Mouse (Mus musculus): ENCODE measurements around the gene Rcl1.

Gene Rcl1

GRCm38 (mm10) chr19:29149583-29149982 is 48.4 kb downstream of the Rcl1 start:
- DNase-seq (ENCODE audit: low read depth in 1 of 2, low spot score in 2 of 2), result no peak

GRCm38 (mm10) chr19:29150038-29150437 is 48.9 kb downstream of the Rcl1 start:
- no peak for DNase-seq (ENCODE audit: low read depth in 1 of 2, low spot score in 2 of 2)

DNA sequence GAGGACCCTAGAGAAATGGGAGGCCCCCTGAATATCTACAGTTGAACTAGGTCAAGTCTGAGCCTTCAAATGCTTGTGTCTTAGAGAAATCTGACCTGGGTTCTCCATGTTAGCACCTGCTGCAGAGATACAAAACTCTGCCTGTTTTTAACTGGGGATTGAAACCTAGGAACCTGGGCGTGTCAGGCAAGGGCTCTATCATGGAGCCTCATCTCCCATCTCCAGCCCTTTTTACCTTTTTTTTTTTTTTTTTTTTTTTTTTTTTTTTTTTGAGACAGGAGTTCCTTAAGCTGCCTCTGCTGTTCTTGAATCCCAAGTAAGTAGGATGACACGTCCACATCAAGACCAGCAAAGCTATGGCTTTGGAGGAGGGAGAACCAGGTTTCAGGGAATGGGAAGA is 50.3 kb downstream of the Rcl1 start:
- no peak for DNase-seq (ENCODE audit: low read depth in 1 of 2, low spot score in 2 of 2)

DNA sequence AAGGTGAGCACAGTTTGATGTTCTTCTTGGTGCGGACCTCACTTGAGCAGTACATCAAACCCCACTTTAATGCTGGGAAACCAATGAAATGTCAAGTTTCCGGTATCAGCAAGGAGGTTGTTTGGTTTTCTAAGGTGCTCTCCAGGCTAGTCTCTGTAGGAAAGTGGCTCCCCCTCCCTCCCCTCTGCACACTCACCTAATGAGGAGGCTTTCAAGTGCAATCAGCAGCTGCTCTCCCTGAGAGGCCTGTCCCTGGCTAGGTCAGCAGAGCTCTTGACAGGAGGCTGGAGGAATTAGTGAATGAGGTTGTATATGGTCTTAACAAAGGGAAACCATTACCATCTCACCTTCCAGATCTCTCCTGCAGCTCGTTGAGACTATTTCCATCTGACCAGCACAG is 54.4 kb downstream of the Rcl1 start:
- DNase-seq (ENCODE audit: low read depth in 1 of 2, low spot score in 2 of 2), result no peak

GRCm38 (mm10) chr19:29156417-29156816 is 55.2 kb downstream of the Rcl1 start:
- no peak for DNase-seq (ENCODE audit: low read depth in 1 of 2, low spot score in 2 of 2)

DNA sequence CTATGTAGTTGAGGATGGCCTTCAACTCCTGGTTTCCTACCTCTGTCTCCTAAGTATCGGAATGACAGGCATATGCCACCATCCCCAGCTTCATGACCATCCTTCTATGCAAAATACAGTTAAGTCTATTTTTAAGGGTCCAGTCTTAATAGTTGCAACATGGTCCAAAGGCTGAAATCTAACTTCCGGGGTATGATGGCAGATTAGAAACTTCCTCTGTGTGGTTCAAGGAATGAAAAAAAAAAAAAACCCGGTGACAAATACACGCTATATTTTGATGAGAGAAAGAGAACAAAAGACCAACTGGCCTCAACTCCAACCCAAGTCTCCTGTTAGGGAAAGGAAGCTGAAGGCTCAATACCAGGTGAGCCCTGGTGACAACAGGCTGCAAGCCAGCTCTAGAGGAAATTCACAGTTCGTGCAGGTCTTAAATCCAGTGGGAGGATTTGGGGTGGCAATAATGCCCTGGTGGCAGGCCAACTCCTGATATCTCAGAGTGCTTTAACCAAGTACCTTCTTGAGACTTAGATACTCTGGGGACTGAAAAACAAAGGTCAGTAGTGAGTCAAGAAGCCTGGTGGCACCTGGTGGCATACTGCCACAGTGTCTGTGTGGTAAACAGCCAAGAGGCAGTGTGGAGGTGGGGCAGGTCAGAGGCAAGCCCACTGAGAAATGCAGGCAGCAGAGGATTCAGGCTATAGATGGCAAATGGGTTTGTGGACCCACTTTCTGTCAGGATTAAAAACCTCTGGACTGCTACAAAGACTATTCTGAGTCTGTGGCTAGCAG is 56.7 kb downstream of the Rcl1 start:
- no peak for DNase-seq (ENCODE audit: low read depth in 1 of 2, low spot score in 2 of 2)

DNA sequence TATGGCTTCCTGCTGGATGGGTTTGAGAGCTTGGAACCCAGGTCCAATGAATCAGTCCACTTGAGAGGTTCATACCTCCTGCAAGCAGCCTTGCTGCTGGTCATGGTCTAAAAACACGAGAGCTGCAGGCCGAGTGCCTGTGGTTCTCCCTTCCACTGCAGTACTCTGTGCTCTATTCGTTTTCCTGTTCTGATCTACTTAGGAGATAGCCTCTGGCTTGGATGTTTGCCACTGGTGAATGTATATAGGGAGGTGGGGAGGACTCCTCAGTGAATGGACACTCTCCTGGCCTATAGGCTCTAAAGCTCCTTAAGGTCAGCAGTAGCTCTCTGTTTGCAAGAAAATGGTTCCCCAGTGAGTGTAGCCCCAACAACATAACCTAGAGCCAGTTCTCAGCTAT is 57.3 kb downstream of the Rcl1 start:
- no peak for DNase-seq (ENCODE audit: low read depth in 1 of 2, low spot score in 2 of 2)

DNA sequence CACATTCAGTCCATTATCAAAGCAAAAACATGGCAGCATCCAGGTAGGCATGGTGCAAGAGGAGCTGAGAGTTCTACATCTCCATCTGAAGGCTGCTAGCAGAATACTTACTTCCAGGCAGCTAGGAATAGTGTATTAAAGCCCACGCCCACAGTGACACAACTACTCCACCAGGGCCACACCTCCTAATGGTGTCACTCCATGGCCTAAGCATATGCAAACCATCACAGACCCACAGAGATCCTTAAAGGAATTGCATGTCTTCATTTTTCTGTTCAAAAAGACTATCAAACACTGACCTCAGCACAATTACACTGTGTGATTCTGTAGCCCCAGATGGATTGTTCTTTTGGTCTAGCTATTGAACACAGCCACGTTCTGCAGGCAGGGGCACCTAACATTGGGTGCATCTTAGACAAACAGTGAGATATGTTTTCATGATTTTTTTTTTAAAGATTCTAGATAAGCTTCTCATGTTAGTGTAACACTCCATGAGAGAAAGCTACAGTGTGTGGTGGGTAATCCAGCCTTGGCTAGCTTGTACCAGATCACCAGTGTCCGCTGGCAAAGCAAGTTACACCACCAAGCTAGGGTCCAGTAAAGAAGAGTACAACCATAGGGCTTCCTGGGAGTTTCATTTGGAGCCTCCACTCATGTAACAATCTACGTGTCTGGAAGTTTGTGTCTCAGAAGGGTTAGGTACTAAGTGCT is 62.8 kb downstream of the Rcl1 start:
- DNase-seq (ENCODE audit: low read depth in 1 of 2, low spot score in 2 of 2), result no peak

DNA sequence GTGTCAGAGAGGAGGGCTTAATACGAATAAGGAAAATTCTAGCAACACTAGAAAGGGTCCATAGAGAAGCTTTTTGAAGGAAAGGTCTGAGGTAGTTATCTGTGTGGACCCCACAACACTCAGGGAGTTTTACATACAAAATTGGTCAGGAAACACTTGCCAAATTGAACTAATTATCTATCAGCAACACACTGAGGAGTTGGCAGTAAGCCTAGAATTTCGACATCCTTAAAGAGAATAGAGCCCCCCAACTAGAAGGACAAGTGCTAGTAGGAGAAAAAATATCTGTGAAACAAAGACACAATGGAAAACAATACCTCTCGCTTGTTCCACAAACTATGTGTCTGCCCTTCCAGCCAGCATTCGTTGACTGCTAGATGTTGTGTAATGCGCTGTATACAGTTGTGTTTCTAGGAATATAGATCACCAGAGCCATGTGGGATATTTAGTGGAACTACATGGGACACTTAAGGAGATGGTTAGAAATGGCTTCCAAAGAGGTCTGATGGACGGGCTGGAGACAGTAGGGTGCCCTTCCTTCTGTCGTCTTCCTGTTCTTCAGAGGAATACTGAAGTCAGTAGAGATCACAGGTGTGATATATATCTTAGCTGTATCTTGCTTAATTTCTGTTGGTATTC is 63.5 kb downstream of the Rcl1 start:
- DNase-seq (ENCODE audit: low read depth in 1 of 2, low spot score in 2 of 2), result no peak

GRCm38 (mm10) chr19:29167938-29168337 is 66.8 kb downstream of the Rcl1 start:
- no peak for DNase-seq (ENCODE audit: low read depth in 1 of 2, low spot score in 2 of 2)

DNA sequence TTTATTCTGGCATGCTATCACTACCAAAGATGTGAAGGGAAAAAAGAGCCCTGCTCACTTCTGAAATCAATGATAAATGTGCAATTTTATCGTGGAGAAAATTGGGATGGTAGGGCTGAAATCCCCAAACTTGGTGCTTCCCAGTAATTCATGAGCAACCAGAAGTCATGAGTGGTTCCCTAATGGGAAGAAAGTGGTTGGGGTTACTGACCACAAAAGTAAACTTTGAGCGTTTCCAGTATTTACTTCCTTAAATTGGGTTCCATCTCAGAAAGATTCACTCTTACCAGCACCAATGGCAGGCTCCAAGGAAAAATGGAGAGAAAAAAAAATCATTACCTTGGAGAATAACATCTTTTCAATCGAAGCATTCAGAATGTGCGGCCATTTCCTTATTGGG is 79.2 kb downstream of the Rcl1 start:
- no peak for DNase-seq (ENCODE audit: low read depth in 1 of 2, low spot score in 2 of 2)

DNA sequence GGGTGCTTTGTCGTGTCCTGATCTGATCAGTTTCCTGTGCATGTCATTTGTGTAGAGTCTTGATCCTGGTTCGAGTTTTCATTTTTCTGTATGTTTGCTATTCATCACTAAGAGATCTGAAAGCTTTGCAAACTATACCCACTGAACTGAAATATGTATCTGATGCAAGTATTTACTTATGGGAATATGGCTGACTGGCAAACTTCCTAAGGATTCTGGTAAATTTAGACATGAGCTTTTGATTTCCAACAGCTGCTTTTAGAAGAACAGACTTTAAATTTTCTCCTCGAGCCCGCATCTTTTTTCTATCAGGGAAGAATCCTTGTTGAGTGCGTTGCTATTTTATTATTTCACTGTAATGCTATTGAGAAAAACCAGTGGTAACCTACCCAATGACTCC is 81.0 kb downstream of the Rcl1 start:
- DNase-seq (ENCODE audit: low read depth in 1 of 2, low spot score in 2 of 2), result no peak

DNA sequence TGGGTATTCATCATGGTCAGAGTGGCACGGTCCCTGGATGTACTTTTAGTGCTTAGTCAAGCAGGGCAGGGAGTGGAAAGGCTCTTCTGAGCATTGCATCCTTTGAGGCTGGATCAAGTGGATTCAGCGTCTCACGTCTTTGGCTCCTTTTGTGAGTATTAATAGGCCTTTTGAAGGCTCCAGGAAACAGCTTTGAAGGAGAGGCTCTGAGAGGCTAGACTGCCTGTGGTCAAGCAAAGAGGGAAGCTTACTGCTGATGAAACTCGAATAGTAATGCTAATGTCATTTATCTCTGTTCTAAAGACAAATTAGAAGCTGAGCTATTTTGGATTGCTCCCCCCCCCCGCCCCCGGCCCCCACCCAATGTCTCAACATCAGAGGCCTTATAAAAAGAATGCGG is 83.9 kb downstream of the Rcl1 start:
- no peak for DNase-seq (ENCODE audit: low read depth in 1 of 2, low spot score in 2 of 2)

DNA sequence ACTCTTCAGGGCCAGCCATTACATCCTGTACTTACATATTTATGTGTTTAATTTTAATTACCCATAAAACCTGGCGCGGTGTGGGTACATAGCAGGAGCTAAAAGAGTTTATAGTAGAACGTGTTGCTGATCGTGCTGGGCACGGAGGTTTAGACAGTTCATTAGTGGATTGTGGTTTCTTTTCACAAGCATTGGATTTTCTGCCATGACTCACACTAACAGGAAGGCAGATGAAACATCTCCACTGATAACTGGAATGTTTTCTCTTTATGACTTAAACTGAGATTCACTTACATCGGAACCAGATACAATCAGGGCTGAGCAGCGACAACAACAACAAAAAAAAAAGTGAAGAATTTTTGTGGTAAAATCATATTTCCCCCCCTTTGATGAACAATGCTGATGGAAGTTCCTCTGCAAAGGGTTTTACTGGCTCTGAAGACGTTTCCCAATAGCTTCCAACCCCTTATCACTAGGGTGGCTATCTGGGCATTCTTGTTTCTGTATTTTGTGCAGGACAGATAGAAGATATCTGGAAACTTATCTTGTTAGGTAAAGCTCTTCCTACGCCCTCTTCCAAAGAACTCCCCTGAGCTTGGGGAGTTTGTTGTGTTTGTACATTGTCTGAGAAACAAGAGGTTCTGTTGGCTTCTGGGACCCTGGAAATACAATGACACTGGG is 84.5 kb downstream of the Rcl1 start:
- no peak for DNase-seq (ENCODE audit: low read depth in 1 of 2, low spot score in 2 of 2)

- DNase-seq (ENCODE audit: low read depth in 1 of 2, low spot score in 2 of 2), result no peak
Observed at GRCm38 (mm10) chr19:29188879-29189278, 87.7 kb downstream of the Rcl1 start.
